Mouse (Mus musculus) kidney, adult 2 months (tissue): ENCODE measurements around the gene Phkb. TPM values are rescaled to one million over a fixed set of nuclear protein-coding genes. Genes with fewer than 3 reads are reported as not detected.

Source experiments
- DNase-seq: peaks from one replicate; pipeline ENCODE4 v3.0.0; 2021
- H3K27ac ChIP-seq: fragments of 200-500 bp; 2 replicates; pipeline ENCODE4 v1.5.1; 2012; ENCODE audit warnings: low read depth, low read length, control low read depth, inconsistent platforms; ENCODE audit not compliant: insufficient read depth
- H3K27me3 ChIP-seq: fragments of 200-500 bp; replicated peaks from 2 replicates; pipeline ENCODE4 v1.6.1; 2012; ENCODE audit warnings: mild to moderate bottlenecking, moderate library complexity, low read length, inconsistent platforms; ENCODE audit not compliant: control insufficient read depth, insufficient read depth
- H3K36me3 ChIP-seq: fragments of 200-500 bp; 2 replicates; pipeline ENCODE4 v1.6.1; 2012; ENCODE audit warnings: mild to moderate bottlenecking, moderate library complexity, low read length, inconsistent platforms; ENCODE audit not compliant: control insufficient read depth, insufficient read depth
- H3K4me1 ChIP-seq: fragments of 200-500 bp; 2 replicates; pipeline ENCODE4 v1.6.1; 2011; ENCODE audit warnings: low read length; ENCODE audit not compliant: control insufficient read depth, insufficient read depth
- H3K4me3 ChIP-seq: fragments of 200-500 bp; 2 replicates; pipeline ENCODE4 v1.5.1; 2011; ENCODE audit warnings: mild to moderate bottlenecking, low read depth, low read length, control low read depth; ENCODE audit not compliant: insufficient read depth
- CTCF ChIP-seq: fragments of 200-500 bp; conservative IDR thresholded peaks from 2 replicates; pipeline ENCODE4 v1.5.1; 2011; ENCODE audit warnings: low read depth, mild to moderate bottlenecking, control low read depth, low read length, moderate library complexity, mixed read lengths; ENCODE audit not compliant: insufficient read depth, insufficient read length
- POLR2A ChIP-seq: fragments of 200-500 bp; IDR thresholded peaks from one replicate; pipeline ENCODE4 v1.6.1; 2011; ENCODE audit warnings: low read depth, low read length, control low read depth
- WGBS: fragments of 180-500 bp; shearing (Covaris S2); methylation state at CpG from one replicate; pipeline ENCODE4 v1.1.7; 2018; 5-methylcytosine and 5-hydroxymethylcytosine counted together
- polyA plus RNA-seq: library from polyadenylated mRNA; depleted of rRNA; stranded (reverse); fragments of >200 nt; gene quantifications from 2 replicates; pipeline ENCODE4 v1.2.3, GENCODE M21; 2012

The Phkb gene
- polyA plus RNA-seq, 1 experiment, result 14.8 TPM

DNA sequence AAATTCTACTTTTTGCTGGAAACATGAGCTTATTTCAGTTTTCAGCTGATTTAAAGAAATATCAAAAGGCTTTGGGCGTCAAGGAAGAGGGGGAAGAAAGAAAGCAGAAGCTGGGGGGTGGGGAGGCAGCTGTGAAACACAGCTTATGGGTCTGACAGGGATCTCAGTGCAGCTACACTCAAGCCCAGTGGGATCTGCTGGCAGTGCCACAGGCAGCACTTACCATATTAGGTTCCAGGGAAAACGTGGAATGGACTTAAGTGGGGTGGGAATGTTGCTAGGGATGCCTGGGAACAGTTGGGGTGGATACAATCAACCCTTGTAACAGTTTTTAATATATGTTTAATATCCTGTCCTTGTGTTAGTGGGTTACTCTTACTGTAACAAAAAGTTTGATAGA is 201.3 kb downstream of the Phkb start:
- 73% methylated on average over 2 of the region's 2 CpGs for WGBS
- Histone ChIP-seq H3K4me3 (no peak overlapping the region), H3K36me3 (peaks cover 3% of the 10 kb centered on the region; the same call in 1 of the 2 replicates), H3K4me1 (no peaks in the 10 kb centered on the region), H3K27me3 (no peaks in the 10 kb centered on the region), H3K27ac (no peak overlapping the region)
- no peak for TF ChIP-seq POLR2A
- no peak for TF ChIP-seq CTCF
- DNase-seq, result no peak

DNA sequence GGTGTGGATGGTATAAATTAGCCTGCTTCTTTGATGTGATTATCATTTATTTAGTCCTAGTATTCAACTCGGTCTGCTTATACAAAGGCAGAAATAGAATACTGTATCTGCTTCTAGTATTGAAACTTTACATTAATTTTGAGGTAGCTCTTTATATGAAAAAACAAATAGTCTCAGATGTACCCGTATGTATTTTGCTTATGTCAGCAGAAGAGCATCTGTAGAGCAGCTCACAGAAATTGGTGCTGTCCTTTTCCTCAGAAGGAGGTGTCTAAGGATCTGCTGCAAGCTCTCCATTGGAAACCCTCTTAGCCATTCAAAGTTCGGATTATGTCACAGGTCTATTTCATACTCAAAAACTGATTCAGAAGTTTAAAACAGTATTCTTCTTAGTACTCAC is 210.1 kb downstream of the Phkb start:
- H3K4me3 ChIP-seq, result no peak overlapping the region
- no peaks in the 10 kb centered on the region for H3K36me3 ChIP-seq
- no peak for TF ChIP-seq CTCF
- no peak for TF ChIP-seq POLR2A
- DNase-seq, result no peak
- no peak overlapping the region for H3K27ac ChIP-seq
- WGBS, result 91% methylated on average over 3 of the region's 3 CpGs
- H3K27me3 ChIP-seq, result no peaks in the 10 kb centered on the region
- no peaks in the 10 kb centered on the region for H3K4me1 ChIP-seq

DNA sequence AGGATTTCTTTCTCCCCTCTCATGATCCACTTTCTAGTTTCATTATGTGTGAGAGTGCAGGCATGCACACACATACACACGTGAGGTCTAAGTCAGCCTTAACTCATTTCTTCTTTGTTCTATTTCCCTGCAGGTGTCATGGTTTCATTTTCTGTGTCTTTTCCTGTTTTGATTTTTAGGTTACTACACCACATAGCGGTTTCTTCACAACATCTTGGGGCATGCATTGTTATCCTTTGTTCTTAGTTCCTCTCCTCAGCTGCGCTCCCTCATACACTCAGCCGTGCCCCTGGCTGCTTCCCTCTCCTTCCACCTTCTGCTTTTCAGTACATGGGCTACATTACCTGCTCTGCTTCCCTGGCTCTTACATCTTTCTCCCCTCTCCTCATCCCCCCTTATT is 211.2 kb downstream of the Phkb start:
- H3K27me3 ChIP-seq, result no peaks in the 10 kb centered on the region
- no peaks in the 10 kb centered on the region for H3K4me1 ChIP-seq
- no peak overlapping the region for H3K4me3 ChIP-seq
- no peaks in the 10 kb centered on the region for H3K36me3 ChIP-seq
- 76% methylated on average over 4 of the region's 4 CpGs for WGBS
- DNase-seq, result no peak
- TF ChIP-seq POLR2A (no peak), CTCF (no peak)
- H3K27ac ChIP-seq, result no peak overlapping the region

DNA sequence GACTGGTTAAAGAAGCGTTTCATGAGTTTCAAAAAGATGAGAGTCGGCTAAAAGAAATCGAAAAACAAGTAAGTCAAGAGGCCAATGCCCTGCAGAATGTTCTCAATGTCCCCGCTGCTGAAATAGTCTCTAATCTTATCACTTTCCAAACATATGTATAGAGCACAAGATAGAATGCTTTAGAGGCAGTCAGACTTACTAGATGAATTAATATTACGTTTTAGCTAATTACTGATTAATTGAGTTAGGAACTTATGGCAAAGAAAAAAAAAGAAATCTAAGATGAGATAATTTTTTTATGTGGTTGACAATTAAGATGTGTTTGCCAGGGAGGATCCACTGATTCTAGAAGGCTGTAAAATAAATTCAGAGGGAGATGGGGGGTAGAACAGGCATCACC is 217.9 kb downstream of the Phkb start:
- no peaks in the 10 kb centered on the region for H3K4me1 ChIP-seq
- peaks cover 4% of the 10 kb centered on the region; the same call in 1 of the 2 replicates for H3K36me3 ChIP-seq
- no peak for TF ChIP-seq CTCF
- no peak for TF ChIP-seq POLR2A
- H3K27me3 ChIP-seq, result no peaks in the 10 kb centered on the region
- 91% methylated on average over 5 of the region's 5 CpGs for WGBS
- no peak overlapping the region for H3K4me3 ChIP-seq
- DNase-seq, result no peak
- no peak overlapping the region for H3K27ac ChIP-seq

DNA sequence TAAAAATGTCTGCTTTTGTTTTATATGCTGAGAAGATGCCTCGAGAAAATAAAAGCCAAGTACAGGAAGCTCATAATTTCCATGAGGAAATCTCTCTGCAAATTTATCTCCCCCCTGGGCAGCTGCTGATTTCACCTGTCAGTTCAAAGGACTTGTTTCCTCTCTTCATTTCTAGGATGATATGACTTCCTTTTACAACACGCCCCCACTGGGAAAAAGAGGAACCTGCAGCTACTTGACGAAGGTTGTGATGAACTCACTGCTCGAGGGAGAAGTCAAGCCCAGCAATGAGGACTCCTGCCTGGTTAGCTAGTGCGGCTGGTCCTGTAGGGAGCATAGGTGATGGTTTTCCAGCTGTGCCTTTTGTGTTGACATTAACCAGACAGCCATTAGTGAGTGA is 218.4 kb downstream of the Phkb start:
- Histone ChIP-seq H3K27me3 (no peaks in the 10 kb centered on the region), H3K4me3 (no peak overlapping the region), H3K36me3 (peaks cover 4% of the 10 kb centered on the region; the same call in 1 of the 2 replicates), H3K4me1 (no peaks in the 10 kb centered on the region), H3K27ac (no peak overlapping the region)
- no peak for DNase-seq
- TF ChIP-seq CTCF, result no peak
- 70% methylated on average over 5 of the region's 5 CpGs for WGBS

DNA sequence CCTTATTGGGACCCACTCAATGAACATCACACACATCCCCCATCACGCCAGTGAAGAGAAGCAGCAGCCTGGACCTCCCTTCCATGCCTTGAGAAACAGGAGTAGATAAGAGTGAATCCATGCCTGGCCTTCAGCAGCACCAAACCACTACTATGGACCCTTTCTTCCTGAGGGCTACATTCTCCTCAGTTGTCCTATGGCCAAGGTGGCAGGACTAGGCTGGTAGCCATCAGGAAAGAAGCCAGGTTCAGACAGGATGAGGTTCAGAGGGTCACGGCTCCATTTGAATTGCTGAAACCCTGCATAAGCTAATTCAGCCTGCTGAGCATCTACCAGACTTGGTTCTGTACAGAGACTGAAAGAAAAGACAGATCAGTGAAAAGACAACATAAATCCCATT is 222.7 kb downstream of the Phkb start:
- H3K4me1 ChIP-seq, result no peaks in the 10 kb centered on the region
- no peak overlapping the region for H3K4me3 ChIP-seq

DNA sequence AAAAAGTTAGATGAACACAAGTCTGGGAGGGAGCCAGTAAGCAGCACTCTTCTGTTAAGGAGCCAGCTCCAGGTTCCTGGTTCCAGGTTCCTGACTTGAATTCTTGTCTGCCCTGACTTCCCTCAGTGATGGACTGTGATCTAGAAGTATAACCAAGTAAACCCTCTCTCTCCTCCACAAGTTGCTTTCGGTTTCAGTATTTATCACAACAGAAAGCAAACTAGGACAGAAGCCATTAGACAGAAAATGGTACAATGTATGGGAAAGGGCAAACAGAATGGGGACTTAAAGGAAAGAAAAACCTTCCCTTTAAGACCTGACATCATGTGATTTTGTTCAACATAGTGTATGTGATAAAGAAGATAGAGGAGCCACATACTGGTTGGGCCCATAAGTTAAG is 238.7 kb downstream of the Phkb start:
- Histone ChIP-seq H3K27ac (no peak overlapping the region), H3K27me3 (no peaks in the 10 kb centered on the region), H3K4me3 (no peak overlapping the region), H3K4me1 (no peaks in the 10 kb centered on the region), H3K36me3 (no peaks in the 10 kb centered on the region)
- 95% methylated on average over 1 of the region's 1 CpGs for WGBS
- no peak for DNase-seq
- TF ChIP-seq CTCF, result no peak
- TF ChIP-seq POLR2A, result no peak

More for the DNA sequence above, 222.7 kb downstream of the Phkb start:
- Histone ChIP-seq H3K27ac (no peak overlapping the region), H3K27me3 (no peaks in the 10 kb centered on the region), H3K36me3 (peaks cover under 1% of the 10 kb centered on the region; the same call in 1 of the 2 replicates)
- TF ChIP-seq CTCF (no peak), POLR2A (no peak)
- DNase-seq, result no peak
- 91% methylated on average over 2 of the region's 2 CpGs for WGBS

DNA sequence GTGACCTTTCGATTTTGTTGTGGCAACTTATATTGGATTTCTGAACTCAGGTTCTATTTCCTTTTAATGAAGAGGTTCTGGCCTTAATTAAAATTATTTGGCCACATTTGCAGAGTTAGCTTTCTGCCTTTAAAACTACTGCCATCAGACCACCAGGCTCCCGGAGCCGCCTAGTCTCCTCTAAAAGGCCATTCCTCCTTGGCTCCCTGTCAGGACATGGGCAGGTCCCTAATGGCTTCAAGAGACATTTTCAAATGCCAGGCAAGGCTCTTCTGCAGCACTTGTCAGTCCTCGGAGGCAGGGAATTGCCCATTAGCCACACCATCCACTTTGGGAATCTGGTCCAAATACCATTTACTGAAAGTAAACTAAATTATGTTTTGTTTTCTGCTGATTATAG is 242.6 kb downstream of the Phkb start:
- 73% methylated on average over 4 of the region's 4 CpGs for WGBS
- DNase-seq, result no peak
- no peaks in the 10 kb centered on the region for H3K27me3 ChIP-seq
- H3K36me3 ChIP-seq, result no peaks in the 10 kb centered on the region
- TF ChIP-seq POLR2A (no peak), CTCF (no peak)
- no peak overlapping the region for H3K4me3 ChIP-seq
- no peak overlapping the region for H3K27ac ChIP-seq
- H3K4me1 ChIP-seq, result no peaks in the 10 kb centered on the region
